Mouse (Mus musculus): ENCODE results near the gene Atp2b1.

Atp2b1 gene

DNA sequence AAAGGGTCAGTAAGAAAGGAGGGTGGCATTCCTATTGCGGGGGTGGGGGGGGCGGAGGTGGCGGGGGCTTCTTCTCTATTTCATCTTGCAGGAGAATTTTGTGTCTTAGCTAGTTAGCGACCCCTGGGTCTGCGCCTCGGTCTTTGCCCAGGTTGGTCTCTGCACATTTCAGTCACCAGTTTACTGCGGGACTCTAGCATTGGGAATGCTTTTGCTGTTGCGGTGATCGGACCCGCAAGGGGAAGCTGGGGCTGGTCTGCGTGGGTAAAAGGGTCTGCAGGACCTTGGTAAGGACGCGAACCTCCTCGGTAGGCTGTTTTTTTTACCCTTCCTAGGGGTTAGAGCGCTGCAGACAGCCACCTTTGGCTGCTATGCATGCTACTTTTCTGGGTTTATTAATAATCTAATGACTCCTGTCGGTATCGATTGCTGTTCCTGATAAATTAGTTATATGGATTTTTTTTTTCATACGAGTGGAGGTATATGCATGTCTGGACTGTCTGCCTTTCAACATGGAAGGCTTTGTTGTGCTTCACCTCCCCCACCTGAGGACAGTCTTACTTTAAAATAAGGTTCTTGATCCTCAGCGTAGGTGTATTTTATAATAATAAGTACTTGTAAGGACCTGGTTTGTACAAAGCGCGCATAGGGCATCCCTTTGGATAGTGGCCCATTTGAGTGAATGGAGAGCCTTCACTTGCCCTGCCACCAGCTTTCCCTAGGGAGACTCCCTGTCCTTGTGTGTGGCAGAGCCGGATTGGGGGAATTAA is 2.0 kb downstream of the Atp2b1 start:
- peak in 1 of 2 experiments; percentile 4 for DNase-seq (ENCODE audit: low read depth in 2 of 2, low spot score in 2 of 2)

DNA sequence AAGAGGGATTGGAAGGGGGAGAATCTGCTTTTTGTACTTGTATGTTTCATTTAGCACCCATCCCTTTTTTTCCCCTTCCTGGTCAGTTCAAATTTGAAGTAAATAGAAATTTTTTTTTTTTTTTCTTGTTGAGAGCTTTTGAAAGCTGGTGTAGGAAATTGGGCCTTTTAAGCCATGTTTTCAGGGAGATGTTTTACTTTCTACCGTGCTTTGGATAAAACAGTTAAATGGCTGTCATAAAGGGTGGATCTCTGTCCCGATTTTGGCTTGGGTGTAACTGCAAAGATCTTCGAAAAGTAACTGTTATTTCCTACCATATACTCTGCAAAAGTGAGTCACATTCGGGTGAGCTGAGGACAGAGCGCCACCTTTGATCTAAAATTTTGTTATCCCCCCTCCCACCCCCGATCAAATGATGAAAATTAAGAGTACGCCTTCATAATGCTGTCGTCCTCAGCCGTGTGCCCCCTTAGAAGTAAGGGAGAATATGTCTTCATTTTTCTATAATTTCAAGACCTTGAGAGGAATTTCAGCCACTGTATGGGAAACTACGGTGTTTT is 2.7 kb downstream of the Atp2b1 start:
- no peak for DNase-seq (ENCODE audit: low read depth in 2 of 2, low spot score in 2 of 2)

DNA sequence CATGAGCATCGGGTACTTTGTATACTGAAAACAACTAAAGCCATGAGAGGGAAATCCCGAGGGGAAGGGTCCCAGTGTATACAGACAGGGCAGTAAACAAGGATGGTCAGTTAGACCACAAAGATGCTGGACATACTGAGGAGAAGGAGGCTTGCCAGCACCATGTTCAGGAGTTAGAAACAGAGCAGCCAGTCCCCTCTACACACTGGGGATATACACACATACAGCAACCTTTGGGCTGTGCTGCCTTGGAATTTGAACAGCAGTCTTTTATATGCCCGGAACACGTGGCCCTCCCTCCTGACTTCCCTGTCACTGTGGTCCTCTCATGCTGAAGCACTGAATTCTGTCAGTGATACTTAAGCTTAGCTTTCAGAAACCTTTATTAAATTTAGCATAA is 10.9 kb downstream of the Atp2b1 start:
- no peak for DNase-seq (ENCODE audit: low read depth in 2 of 2, low spot score in 2 of 2)

DNA sequence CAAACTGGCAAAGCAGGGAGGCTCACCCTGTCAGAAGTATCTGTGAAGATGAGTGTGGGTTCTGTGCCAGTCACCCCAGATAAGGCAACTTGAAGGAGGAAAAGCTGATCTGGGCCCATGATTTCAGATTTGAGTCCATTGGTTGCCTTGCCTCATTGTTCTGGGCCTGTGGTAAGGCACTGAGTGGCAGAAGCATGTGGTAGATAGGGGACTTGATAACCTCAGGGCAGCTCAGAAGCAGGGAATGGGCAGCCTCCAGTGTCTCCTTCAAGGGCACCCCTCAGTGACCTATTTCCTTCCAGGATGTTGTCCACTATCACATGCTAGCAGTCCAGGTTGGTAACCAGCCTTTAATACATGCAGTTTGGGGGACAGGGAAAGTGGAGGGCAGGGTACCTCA is 12.8 kb downstream of the Atp2b1 start:
- DNase-seq (ENCODE audit: low read depth in 2 of 2, low spot score in 2 of 2): no peak

DNA sequence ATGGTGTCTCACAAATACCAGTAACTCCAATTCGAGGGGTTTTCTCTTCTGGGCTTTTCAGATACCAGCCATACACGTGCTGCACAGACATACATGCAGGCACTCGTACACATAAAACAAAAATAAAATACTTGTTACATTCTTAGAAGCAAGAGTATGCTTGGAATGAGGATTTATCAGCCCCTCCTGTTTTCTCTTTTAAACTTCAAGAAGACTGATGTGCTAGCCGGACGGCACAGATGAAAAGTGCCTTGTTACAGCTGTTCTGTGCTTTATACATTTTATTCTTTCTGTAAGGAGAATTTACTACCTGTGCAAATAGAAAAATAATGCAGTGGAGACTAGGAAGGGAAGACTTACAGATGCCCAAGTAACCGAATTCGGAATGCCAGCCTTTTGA is 15.2 kb downstream of the Atp2b1 start:
- DNase-seq (ENCODE audit: low read depth in 2 of 2, low spot score in 2 of 2): no peak

DNA sequence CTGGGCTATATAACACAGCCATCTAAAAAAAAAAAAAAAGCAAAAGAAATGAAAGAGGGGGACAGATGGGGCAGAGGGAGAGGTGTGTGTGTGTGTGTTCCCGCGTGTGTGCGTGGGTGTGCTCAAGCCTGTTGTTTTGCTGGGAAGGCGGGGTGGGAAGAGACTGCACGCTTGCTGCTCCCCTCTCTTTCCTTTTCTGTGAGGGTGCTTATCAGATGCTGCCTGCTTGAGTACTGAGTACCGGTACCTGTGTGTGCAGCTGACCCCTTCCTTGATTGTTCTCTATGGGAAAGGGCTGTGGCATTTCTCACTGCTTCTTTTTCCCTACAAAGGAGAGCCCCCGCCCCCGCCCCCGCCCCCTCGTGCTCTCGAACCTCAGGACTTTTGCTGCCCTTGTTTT is 15.9 kb downstream of the Atp2b1 start:
- DNase-seq (ENCODE audit: low read depth in 2 of 2, low spot score in 2 of 2): no peak

DNA sequence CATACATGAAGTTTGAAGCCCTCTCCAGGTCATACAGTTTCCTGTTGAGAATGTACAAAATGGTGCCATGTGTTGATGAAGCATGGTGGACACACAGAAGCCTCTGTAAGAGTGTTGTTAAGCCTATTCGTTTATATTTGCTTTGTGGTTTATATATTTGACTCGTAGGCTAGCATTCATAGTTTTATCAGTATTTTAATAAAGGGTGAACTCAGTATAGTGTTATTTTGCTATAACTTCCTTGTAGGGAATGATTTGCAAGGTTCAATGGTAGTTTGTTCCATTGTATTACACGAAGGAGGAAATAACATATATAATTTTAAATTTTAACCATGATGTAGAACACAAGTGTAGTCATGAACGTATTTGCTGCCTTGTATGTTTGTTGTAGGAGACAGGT is 25.9 kb downstream of the Atp2b1 start:
- DNase-seq (ENCODE audit: low read depth in 2 of 2, low spot score in 2 of 2): no peak

DNA sequence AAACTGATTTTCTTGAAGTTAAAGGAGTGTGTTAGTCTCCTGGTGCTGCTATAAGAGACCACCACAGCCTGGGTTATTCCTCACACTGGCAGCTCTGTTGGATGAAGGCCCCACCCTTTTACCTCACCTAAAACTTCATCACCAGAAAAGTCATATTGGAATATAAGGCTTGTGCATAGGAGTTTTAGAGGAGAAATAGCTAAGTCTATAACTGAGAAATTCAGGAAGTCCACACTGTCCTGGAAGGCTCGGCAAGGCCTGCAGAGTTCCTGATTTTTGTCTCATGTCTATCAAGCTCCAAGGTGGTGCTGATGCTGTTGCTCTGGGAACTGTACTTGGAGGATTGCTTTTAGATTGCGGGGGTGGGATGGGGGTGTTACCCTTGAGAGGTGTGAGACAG is 26.6 kb downstream of the Atp2b1 start:
- no peak for DNase-seq (ENCODE audit: low read depth in 2 of 2, low spot score in 2 of 2)

DNA sequence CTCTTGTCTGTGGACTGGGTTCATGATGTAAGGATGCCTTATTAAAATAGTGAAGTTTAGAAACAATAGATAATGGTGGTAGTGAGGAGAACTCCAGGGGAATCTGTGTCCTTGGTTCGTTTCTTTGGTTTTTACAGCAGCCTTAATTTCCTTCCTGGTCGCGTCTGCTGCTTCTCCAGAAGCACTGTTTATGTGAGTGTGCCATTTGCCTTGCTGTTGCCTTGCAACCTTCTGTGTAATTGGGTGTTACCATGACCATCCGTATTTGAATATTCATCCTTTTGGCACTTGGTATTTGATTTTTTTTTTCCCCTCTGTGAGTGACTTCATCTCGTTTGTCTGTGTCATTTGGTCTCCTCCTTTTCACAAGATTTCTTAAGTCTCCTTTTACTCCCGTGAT is 27.8 kb downstream of the Atp2b1 start:
- DNase-seq (ENCODE audit: low read depth in 2 of 2, low spot score in 2 of 2): no peak

DNA sequence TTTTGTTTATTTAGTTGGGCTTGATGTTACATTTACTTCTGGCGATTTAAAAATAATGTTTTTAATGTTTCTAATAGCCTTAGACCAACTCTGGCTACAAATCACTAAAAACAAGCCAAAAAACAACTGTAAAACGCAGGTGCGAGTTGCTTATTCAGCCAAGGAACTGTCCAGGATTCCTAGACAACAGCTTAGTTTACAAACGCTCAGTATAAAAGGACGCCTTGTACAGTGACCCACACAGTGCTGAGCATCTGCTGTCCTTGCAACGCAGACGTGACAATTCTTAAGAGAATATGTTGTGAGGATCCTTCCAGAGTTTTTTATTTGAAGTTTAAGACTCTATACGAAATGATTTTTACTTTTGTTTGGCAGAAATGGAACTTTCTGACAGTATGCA is 28.8 kb downstream of the Atp2b1 start:
- DNase-seq (ENCODE audit: low read depth in 2 of 2, low spot score in 2 of 2): no peak

DNA sequence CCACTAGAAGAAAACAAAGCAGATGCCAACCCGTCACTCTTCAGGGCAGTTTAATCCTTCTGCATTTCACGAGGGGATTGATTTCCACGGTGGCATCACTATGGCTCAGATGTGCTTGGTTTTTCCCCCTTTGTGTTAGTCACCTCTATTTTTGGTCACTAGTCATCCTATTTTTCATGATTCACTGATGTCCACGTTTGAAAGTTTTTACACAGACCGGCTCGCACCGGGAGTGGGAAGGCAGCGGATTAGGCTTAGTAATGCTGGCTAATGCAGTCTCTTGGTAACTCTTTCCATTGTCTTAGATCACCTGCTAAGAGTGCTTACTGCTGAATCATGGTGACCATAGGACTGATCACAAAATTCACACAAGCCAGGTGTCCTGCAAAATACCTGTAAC is 29.7 kb downstream of the Atp2b1 start:
- DNase-seq (ENCODE audit: low read depth in 2 of 2, low spot score in 2 of 2): no peak

DNA sequence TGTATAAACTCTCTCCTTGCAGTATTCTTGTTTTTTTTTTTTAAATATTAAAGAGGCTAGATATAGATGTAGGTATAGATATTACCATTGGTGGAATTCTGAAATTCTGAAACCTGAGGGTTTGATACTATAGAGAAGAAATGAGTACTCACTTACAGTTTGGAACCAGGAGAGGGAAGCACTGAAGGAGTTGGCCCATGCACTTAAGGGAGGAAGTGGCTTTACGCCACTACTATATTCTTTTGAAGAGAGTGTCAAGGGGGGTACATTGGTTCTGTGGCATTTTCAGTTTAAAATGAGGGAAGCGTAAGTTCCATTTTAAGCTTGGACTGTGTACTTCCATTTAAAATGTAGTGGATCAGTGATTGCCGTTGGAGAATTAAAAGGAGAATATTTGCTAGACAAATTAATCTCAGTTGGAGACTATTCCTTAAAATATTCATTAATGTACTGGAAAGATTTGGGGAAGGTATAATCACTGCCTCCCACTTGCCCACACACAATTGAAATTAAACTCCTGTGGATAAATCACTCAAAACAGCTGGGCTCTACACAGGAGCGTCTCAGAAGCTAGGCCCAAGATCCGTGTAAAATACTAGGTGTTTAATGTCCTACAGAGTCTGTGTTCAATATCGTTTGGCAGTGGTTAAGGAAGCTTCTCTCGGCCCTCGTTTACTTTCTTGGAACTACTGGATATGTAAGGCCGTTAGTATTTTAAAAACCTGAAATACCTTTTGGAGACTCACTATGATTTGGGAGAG is 32.0 kb downstream of the Atp2b1 start:
- DNase-seq (ENCODE audit: low read depth in 2 of 2, low spot score in 2 of 2): peak in 1 of 2 experiments; percentile 8

DNA sequence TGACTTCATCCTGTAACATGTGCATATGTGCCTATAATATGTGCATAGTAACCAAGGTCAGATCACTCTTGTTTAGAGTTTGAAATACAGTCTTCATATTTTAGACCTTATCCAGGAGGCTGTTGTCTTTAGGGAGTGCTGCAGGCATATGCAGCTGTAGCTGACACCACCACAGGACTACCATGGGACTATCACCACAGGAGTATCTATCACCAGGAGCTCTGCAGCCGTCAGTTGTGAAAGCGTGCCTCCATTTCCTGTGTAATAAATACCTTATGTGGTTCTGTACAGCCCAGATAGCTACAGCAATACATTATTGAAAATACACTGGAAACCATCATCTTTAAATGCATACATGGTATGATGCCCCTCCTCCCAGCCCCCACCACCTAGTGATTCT is 33.0 kb downstream of the Atp2b1 start:
- no peak for DNase-seq (ENCODE audit: low read depth in 2 of 2, low spot score in 2 of 2)

DNA sequence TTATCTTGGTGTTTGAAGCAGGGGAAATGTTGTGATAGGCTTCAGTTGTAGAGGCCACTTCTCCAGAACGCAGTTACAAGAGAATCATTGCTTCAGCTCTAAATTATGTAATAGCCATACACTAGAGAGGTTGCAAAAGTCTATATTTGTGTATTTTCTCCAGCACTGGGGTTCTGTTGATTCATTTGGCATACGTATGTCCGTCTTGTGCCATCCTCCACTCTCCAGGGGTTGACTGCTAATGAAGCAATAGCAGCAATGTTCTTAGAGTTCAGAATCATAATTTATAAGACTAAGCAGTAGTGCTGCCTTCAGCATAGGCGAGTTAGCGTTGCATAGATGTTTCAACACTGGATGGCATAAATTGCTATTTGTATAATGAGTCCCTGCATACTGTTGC is 33.9 kb downstream of the Atp2b1 start:
- no peak for DNase-seq (ENCODE audit: low read depth in 2 of 2, low spot score in 2 of 2)

DNA sequence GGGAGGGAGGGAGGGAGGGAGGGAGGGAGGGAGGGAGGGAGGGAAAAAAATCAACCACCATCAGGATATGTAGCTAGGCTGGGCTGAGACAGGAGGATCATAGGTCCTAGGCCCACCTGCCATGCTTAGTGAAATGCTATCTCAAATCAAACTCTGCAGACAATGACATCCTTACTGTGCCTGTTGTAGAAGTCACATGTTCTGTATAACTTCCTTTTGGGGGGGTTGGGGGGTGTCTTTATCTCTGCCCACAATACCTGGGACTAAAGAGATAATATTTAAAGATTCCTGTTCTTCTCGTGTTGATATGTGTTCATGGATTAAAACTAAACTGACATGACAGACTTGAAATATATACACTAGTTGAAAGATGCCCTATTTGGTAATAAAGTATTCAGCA is 35.5 kb downstream of the Atp2b1 start:
- DNase-seq (ENCODE audit: low read depth in 2 of 2, low spot score in 2 of 2): no peak

DNA sequence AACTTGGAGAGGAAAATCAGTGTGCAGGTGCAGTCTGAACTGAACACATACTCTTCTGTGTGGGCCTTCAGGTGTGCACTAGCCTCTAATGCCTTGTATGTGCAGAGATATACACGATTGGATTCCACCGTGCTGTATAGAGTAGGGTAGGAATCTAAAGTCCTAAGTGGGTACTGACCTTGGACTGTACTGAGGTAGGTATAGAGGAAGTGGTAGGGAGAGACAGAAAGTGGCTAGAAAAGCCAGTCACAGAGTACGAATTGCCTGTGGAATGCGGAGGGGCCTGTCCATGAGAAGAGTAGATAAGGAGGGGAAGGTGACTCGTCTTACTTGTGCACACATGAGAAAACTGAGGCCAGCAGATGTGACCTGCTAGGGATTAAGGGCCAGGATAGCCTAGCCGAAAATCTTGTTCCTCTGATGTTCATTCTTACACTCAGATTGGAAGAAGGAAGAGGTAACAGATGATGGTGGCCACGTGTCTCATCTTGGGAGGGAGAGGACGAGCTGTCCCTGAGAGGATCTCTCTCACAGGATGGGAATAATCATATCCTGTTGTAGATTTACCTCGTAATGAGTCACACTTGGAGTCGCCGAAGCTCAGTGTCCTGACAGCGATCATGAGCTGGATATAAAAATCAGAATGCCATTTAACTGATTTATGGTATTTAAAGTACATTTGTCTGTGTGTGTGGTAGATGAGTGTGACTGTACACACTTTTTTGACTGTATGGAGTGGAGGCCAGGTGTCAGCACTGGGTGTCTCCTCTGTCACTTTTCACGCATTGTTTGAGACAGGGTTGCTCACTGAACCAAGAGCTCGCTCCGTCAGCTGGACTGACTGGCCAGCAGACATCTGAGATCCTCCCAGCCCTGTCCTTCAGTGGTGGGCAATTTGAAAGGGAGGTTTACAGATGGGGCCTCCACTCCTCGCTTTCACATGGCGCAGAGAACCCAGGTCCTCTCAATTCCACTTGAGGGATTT is 37.4 kb downstream of the Atp2b1 start:
- no peak for DNase-seq (ENCODE audit: low read depth in 2 of 2, low spot score in 2 of 2)

DNA sequence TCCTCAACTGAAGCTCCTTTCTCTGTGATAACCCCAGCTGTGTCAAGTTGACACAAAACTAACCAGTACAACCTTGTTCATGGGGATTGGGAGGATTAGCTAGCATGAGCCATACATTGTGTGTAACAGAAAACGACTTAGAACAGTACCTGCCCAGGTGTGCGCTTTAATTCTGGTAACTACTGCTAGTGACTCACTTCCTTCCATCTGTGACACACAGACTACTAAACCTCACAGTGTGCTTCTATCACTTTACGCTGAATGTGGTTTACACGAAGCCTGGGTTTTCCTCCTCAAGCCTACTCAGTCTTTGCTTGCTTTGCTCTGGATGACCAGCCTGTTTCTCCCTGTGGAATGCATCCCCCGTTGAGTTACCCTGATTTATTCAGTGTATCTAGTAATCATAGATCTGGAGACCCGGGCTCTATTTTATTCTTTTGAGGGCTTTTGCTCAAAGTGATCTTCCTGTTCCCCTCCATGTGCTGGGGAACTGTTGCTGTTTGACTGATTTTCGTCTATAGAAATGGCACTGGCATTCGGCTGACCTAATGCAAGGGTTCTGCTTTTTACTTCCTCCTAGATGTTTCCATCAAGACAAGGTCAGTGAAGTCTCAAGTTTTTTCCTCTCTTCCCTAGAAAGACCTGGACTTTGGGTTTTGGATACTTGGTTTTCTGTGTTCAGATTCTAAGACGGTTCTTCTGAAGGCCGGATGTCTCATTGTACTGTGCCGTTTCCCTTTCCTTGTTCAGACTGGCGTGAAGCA is 40.2 kb downstream of the Atp2b1 start:
- peak in 1 of 2 experiments; percentile 4 for DNase-seq (ENCODE audit: low read depth in 2 of 2, low spot score in 2 of 2)

DNA sequence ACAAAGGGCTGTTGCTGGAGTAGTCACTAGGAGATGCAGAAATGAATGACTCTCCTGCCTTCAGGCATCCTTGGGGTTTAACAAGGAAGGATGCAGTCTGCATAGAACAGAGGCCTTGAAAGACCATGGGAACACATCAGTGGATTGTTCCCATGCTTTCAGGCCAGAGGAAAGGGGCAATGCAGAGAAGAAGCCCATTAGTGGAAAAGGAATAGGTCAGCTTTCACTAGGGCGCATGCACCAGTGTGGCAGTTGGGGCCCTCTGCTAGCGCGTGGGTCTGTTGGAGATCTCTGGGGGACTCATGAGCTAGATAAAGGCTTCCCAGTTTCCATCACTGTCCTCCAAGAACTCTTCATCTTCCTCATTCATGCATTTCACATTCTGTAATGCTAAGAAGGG is 41.9 kb downstream of the Atp2b1 start:
- DNase-seq (ENCODE audit: low read depth in 2 of 2, low spot score in 2 of 2): no peak

DNA sequence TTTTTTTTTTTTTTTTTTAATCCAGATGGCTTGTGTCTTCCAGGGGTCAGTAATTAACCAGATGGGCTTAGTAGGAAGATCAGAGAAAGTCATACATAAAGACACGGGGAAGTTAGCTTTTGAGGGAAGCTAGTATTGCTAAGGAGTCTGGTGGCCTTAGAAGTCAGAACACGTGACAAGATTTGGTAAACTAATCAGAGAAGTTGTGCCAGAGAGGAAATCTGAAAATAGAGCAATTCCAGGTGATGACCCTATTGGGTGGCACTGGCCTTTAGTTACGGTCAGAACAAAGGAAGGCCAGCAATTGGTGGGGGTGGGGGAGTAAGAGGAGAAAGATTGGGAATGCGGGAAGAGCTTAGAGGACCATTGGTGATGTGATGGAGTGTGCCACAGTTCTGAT is 44.5 kb downstream of the Atp2b1 start:
- DNase-seq (ENCODE audit: low read depth in 2 of 2, low spot score in 2 of 2): no peak

DNA sequence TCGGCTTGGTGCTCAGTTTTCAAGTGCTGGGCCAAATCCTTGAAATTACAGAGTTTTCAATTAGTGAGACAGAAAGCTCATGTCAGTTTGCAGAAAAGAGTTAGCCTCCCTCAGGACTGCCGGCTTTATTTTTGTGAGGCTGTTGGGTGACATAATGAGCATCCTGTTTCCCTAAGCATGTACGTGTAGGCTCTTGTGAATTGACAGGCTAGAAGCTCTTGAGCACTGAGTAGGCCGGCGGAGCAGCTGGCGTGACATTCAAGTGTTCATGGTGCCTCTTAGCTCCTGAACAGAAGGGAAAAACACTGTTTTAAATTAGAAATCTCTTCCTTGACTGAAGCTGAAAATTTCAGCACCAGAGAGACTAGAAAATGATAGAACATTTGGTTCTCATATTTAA is 45.2 kb downstream of the Atp2b1 start:
- DNase-seq (ENCODE audit: low read depth in 2 of 2, low spot score in 2 of 2): no peak

DNA sequence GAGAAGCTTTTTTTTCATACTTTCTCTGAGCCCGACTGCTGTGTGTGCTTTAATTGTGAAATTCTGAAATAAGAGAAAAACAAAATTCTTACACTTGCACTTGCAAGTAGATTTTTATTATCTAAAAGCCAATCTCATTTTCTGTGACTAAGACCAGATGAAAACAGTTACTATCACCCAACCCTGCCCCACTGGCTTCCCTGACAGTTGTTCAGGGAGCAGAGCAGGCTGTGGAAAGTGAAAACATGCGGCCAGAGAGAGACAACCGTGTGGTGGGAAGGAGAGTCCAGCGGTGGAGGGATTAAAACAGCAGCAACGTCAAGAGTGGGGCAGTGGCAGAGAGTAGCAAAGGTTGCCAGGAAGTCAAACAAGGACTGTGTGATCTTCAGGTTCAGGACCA is 46.7 kb downstream of the Atp2b1 start:
- no peak for DNase-seq (ENCODE audit: low read depth in 2 of 2, low spot score in 2 of 2)

Measured in CD8-positive naive resting alpha-beta T cell, adult 2 months (primary cell).